Mouse (Mus musculus) CD4-positive, CD25-positive, alpha-beta regulatory T cell, adult 2 months (primary cell): ENCODE measurements around the gene Ank3.
"Not testable (repeated sequence)": the region's sequence is repeated elsewhere in the genome, so short reads cannot be mapped to it uniquely, and the experiment has no call there.

Experiments
- DNase-seq: peaks from one replicate; pipeline ENCODE4 v3.0.0-alpha.2; 2012; ENCODE audit warnings: low read depth, low spot score

The Ank3 gene

DNA sequence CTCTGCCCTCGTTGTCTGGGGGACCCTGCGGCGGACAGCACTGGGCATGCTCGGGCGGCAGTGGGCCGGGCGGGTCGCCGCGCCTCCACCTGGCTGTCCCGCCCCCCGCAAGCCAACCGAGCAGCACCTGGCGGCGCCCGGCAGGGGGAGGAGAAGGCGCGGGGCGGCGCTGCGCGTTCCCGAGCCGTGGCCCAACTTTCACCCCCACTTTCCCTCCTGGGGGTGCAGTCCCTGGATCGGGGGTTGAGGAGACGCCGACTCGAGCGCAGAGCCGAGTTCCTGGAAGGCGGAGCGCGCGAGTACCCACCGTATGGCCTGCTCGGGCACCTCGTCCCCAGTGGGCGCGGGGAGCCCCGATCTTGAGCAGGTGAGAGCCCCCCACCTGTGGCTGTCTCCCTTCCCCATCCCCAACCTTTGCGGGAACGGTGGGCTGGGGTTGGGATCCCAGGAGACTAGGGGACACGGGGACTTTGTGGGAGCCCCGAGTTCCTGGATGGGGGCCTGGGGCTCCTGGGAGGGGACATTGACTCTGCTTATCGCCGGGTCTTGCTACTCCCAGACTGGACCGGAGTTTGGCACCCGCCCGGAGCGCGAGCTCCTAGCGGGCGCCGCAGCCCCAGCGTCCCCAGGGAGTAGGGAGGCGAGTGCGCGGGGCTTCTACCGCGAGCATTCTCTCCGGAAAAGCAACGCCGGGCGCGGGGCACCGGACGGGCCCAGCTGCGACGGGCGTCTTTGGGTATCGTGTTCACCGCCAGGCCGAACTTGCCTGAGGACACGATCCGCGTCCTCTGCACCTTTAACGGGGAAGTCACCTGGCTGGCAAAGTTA lies at the start of gene Ank3:
Gene Ank3, plus strand, starts transcription at position 11 of the 828 bp plus-strand sequence.
- no peak for DNase-seq

- peak; percentile 19 for DNase-seq
Measured at GRCm38 (mm10) chr10:69351071-69351841, 47.3 kb upstream of the Ank3 start.

DNA sequence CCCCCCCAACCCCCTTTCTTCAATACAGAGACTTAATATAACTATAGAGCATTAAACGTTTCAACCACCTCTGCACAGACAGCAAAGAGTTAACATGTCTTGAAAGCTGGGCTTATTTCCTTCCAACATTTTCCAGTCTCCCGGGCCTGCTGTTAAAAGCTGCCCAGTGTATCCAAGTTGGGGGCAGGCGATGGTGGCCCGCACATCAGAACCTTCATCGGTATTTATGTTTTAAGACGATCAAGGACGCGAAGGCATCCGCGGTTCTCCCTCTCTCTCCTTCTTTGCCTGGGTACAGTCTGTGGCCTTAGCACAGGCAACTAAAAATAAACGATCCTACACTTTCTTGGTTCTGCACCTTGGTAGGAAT lies 46.7 kb upstream of the Ank3 start:
- DNase-seq, result no peak

DNA sequence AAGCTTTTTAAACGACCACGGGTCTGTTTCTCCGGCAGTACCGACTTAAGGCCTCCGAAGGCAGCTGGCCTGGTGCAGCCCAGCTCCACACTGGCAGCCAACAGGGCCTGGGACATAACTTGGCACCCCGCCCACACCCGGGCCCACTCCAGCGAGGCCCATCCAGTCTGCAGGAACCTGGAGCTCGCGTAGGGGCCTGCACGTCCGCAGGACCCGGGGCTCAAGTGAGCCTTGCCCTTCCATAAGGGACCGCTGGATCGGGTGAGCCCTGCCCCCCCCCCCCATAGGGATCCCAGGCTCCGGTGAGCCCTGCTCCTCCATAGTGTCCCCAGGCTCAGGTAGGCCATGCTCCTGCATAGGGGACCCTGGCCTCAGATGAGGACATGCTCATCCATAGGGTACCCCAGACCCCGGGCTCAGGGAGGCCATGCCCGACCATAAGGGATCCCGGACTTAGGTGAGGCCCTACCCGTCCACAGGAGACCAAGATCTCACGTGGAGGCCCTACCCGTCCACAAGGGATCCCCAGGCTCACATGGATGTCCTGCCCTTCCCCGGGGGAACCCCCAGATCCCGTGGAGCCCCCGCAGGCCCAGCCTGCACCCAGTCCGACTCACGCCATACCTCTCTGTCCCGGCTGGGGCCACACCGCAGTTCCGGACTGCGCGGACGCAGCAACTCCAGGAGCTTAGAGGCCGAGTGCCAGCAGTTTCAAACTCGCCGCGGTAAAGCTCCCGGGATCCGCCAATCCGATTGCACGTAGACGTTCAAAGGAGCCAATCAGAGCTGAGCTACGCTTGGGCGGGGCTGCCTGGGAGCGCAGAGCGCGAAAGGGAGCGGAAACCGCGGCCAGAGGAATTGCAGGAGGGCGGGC lies 46.1 kb upstream of the Ank3 start, which contains the start of gene Cdk1:
Gene Cdk1, minus strand, starts transcription at position 727 of the 874 bp plus-strand sequence.
- peak; percentile 92 for DNase-seq

DNA sequence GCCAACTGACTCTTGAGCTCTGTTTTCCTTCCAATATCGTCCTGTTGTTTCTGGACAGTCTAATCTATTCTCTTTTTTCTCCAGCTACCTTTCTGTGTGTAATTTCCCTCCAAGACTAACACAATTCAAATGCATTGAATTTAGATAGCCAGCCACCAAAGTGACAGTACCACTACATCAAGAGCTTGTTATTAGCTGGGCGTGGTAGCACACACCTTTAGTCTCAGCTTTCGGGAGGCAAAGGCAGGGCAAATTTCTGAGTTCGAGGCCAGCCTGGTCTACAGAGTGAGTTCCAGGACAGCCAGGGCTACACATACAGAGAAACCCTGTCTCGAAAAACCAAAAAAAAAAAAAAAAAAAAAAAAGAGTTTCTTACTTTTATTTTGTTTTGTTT lies 45.5 kb upstream of the Ank3 start:
- DNase-seq, result not testable (repeated sequence)

GRCm38 (mm10) chr10:69359666-69360065 lies 38.9 kb upstream of the Ank3 start:
- no peak for DNase-seq

GRCm38 (mm10) chr10:69366208-69366607 lies 32.4 kb upstream of the Ank3 start:
- DNase-seq, result no peak

- DNase-seq, result peak; percentile 49
Measured at GRCm38 (mm10) chr10:69366877-69367387, 31.6 kb upstream of the Ank3 start.

DNA sequence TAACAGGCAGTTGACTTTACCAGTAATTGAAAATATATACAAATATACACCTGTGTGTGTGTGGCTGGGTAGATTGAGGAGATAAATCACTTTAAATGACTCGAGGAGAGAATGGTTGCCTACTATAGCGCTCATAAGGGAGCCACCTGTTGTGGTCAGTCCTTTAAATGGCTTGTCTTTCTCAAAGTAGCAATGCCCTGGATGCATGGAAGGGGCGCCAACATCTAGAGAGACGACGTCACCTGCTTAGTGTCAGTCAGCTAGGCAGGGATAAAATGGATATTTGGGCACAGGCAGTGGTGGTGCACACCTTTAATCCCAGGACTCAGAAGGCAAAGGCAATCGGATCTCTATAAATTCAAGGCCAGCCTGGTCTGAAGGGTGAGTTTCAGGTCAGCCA lies 29.3 kb upstream of the Ank3 start:
- DNase-seq, result no peak

DNA sequence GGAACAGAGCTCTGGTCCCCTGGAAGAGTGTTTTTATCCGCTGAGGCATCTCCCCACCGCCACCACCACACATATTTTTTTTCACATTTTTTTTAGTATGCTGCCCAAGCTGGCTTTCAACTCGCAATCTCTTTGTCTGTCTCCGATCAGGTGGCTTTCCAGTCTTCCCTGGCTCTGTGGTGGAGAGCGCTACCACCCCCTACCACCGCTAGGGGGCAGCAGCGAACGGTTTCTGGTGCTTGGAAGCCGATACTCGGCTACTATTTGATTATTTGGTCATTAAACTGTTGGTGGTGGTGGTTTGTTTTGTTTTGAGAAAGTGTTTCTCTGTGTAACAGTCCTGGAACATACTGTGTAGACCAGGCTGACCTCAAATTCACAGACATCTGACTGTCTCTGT lies 27.1 kb upstream of the Ank3 start:
- peak; percentile 57 for DNase-seq

GRCm38 (mm10) chr10:69372061-69372460 lies 26.5 kb upstream of the Ank3 start:
- no peak for DNase-seq

DNA sequence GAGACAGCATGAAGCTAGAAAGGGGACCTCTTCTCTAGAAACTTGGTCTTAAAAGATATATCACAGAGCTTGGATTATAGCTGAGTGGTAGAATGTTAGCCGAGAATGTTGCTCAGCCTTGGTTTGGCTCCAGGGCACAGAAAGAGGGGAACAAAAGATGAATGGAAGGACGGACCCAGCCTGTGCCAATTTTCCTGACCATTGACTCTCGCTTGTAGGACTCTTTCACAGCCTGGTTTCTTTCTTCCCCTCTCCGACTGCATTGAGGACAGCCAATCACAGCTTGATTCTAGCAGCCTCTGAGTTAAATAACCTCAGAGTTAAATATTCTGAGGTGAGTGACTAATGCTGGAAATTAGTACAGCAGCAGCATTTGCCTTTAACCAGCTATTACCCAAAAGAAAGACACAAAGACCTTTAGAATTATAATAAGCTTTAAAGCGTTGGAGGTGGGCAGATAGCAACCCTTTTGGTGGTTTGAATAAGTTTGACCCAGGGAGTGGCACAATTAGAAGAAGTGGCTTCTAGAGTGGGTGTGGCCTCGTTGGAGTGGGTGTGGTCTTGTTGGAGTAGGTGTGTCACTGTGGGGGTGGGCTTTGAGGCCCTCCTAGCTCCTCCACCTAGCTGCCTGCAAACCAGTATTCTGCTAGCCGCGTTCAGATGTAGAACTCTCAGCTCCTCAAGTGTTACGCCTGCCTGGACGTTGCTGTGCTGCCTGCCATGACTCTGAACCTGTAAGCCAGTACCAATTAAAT lies 24.6 kb upstream of the Ank3 start:
- DNase-seq, result no peak

DNA sequence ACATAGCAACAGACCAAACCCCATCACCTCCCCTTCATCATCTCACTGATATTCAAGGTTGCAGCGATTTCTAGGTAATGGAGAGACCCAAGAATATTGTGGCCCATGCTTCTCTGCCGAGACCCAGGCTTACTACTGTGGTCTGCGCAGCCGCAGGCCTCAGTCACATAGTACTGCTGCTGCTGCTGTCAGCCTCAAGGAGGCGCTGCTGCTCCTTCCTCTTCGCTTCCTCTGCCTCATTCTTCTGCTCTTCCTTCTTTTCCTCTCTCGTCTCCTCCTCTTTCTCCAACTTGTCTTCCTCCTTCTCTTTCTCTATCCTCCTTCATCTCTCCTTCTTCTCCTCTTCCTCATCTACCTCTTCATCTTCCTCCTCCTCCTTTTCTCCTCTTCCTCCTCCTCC lies 23.4 kb upstream of the Ank3 start:
- DNase-seq, result no peak

DNA sequence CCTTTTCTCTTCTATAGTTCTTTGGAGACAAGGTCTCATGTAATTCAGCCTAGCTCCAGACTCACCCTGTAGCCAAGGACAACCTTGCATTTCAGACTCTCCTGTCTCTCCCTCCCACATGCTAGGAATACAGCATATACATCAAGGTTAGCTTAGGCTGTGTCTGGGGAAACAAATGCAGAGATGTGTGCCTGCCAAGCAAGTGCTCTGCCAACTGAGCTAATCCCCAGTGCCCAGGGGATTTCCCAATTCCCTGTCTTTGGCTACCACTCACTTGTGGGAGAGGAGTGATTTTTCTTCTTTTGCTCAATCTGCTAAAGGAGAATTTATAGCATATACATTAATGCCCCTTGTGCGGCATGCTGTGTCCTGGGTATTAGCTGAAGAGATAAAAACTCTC lies 15.4 kb upstream of the Ank3 start:
- no peak for DNase-seq

GRCm38 (mm10) chr10:69384640-69385039 lies 13.9 kb upstream of the Ank3 start:
- DNase-seq, result no peak

- no peak for DNase-seq
Measured at GRCm38 (mm10) chr10:69385136-69385535, 13.4 kb upstream of the Ank3 start.

- no peak for DNase-seq
Measured at GRCm38 (mm10) chr10:69386767-69387166, 11.8 kb upstream of the Ank3 start.

GRCm38 (mm10) chr10:69389511-69389910 lies 9.1 kb upstream of the Ank3 start:
- DNase-seq, result no peak

- no peak for DNase-seq
Measured at GRCm38 (mm10) chr10:69398197-69398762, 293 bp upstream of the Ank3 start.

DNA sequence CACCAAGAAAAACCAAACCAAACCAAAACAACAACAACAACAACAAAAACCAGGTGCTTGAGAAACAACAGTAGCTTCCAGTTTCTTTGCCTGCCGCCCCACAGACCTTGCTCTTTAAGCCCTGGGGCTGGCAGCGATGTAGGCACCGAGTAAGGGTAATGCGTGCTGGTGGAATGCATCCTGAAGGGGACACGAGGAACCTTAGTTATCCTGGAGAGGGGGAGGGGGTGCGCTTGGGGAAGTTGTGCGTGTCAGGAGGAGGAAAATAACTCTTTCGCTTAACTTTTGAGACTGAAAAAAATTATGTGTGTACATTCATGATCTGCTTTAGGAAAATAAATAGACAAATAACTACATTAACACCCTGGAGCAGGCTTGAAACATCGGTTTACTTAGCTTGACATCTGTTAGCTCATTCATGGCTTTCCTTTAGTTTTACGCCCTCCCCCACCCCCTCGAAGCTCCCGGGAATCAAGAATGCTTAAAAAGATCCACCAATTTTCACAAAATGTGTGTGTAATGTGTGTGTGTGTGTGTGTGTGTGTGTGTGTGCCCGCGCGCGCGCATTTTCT lies 1.3 kb downstream of the Ank3 start:
- DNase-seq, result no peak
